Mouse (Mus musculus): ENCODE measurements around the gene Tm4sf5. TPM values are rescaled to one million over a fixed set of nuclear protein-coding genes. Genes with fewer than 3 reads are reported as not detected.
"Not testable (repeated sequence)": the region's sequence is repeated elsewhere in the genome, so short reads cannot be mapped to it uniquely, and the experiment has no call there.

Gene Tm4sf5
- polyA plus RNA-seq, 1 experiment from 2014 or later, result 0.91 TPM

- Histone ChIP-seq H3K4me2 (replicated peaks; ENCODE audit: low read depth, low read length) (peak overlapping the region; percentile 51), H3K9ac (ENCODE audit: low read depth, low read length) (peak overlapping the region; percentile 78), H3K27me3 (ENCODE audit: control insufficient read depth, insufficient read depth, low read length) (no peaks in the 10 kb centered on the region), H3K4me3 (ENCODE audit: low read length) (peak overlapping the region; percentile 81), H3K9me3 (ENCODE audit: control insufficient read depth, low read length) (no peaks in the 10 kb centered on the region), H3K4me1 (ENCODE audit: control insufficient read depth, insufficient read depth, low read length) (peaks cover 5% of the 10 kb centered on the region; the same call in 1 of the 2 replicates), H3K36me3 (ENCODE audit: control insufficient read depth, insufficient read depth, low read length) (peaks cover 28% of the 10 kb centered on the region), H3K27ac (ENCODE audit: low read depth, low read length) (no peak overlapping the region)
- ATAC-seq (ENCODE audit: low FRiP score, low TSS enrichment), result peak; percentile 28; the same call in 1 of the 2 replicates
- 2% methylated on average over 12 of the region's 12 CpGs for WGBS
Observed at GRCm38 (mm10) chr11:70525726-70526125, 20.7 kb downstream of the Tm4sf5 start.

- no peak for ATAC-seq (ENCODE audit: low FRiP score, low TSS enrichment)
- Histone ChIP-seq H3K27me3 (ENCODE audit: control insufficient read depth, insufficient read depth, low read length) (no peaks in the 10 kb centered on the region), H3K4me1 (ENCODE audit: control insufficient read depth, insufficient read depth, low read length) (peaks cover 5% of the 10 kb centered on the region; the same call in 1 of the 2 replicates), H3K4me3 (ENCODE audit: low read length) (peak overlapping the region; percentile 81), H3K9me3 (ENCODE audit: control insufficient read depth, low read length) (no peaks in the 10 kb centered on the region), H3K36me3 (ENCODE audit: control insufficient read depth, insufficient read depth, low read length) (peaks cover 28% of the 10 kb centered on the region), H3K27ac (ENCODE audit: low read depth, low read length) (no peak overlapping the region), H3K9ac (ENCODE audit: low read depth, low read length) (peak overlapping the region; percentile 78; the same call in 1 of the 2 replicates), H3K4me2 (replicated peaks; ENCODE audit: low read depth, low read length) (peak overlapping the region; percentile 51)
- 86% methylated on average over 12 of the region's 12 CpGs for WGBS
Observed at GRCm38 (mm10) chr11:70526211-70526610, 21.2 kb downstream of the Tm4sf5 start.

GRCm38 (mm10) chr11:70528610-70529009 is 23.6 kb downstream of the Tm4sf5 start:
- no peak overlapping the region for H3K27ac ChIP-seq (ENCODE audit: low read depth, low read length)
- no peak overlapping the region for H3K9ac ChIP-seq (ENCODE audit: low read depth, low read length)
- no peaks in the 10 kb centered on the region for H3K9me3 ChIP-seq (ENCODE audit: control insufficient read depth, low read length)
- peaks cover 28% of the 10 kb centered on the region for H3K36me3 ChIP-seq (ENCODE audit: control insufficient read depth, insufficient read depth, low read length)
- H3K4me2 ChIP-seq (replicated peaks; ENCODE audit: low read depth, low read length), result no peak overlapping the region
- H3K4me1 ChIP-seq (ENCODE audit: control insufficient read depth, insufficient read depth, low read length), result peaks cover 5% of the 10 kb centered on the region; the same call in 1 of the 2 replicates
- WGBS, result 89% methylated on average over 7 of the region's 7 CpGs
- no peak for ATAC-seq (ENCODE audit: low FRiP score, low TSS enrichment)
- no peaks in the 10 kb centered on the region for H3K27me3 ChIP-seq (ENCODE audit: control insufficient read depth, insufficient read depth, low read length)
- no peak overlapping the region for H3K4me3 ChIP-seq (ENCODE audit: low read length)

- not testable (repeated sequence) for H3K4me3 ChIP-seq (ENCODE audit: low read length); ATAC-seq (ENCODE audit: low FRiP score, low TSS enrichment); H3K4me1 ChIP-seq (ENCODE audit: control insufficient read depth, insufficient read depth, low read length); H3K4me2 ChIP-seq (replicated peaks; ENCODE audit: low read depth, low read length); H3K9ac ChIP-seq (ENCODE audit: low read depth, low read length); H3K27ac ChIP-seq (ENCODE audit: low read depth, low read length); H3K9me3 ChIP-seq (ENCODE audit: control insufficient read depth, low read length); H3K27me3 ChIP-seq (ENCODE audit: control insufficient read depth, insufficient read depth, low read length)
- 84% methylated on average over 2 of the region's 2 CpGs for WGBS
- peaks cover 28% of the 10 kb centered on the region for H3K36me3 ChIP-seq (ENCODE audit: control insufficient read depth, insufficient read depth, low read length)
Observed at GRCm38 (mm10) chr11:70531065-70531464, 26.0 kb downstream of the Tm4sf5 start.

- 79% methylated on average over 6 of the region's 6 CpGs for WGBS
- Histone ChIP-seq H3K4me2 (replicated peaks; ENCODE audit: low read depth, low read length) (no peak within 1 kb of the TSS), H3K9ac (ENCODE audit: low read depth, low read length) (no peak within 1 kb of the TSS), H3K27ac (ENCODE audit: low read depth, low read length) (no peak within 1 kb of the TSS), H3K36me3 (ENCODE audit: control insufficient read depth, insufficient read depth, low read length) (peaks cover 14% of the 10 kb centered on the region), H3K9me3 (ENCODE audit: control insufficient read depth, low read length) (no peaks in the 10 kb centered on the region), H3K4me1 (ENCODE audit: control insufficient read depth, insufficient read depth, low read length) (no peaks in the 10 kb centered on the region), H3K4me3 (ENCODE audit: low read length) (no peak within 1 kb of the TSS), H3K27me3 (ENCODE audit: control insufficient read depth, insufficient read depth, low read length) (no peaks in the 10 kb centered on the region)
- no peak for ATAC-seq (ENCODE audit: low FRiP score, low TSS enrichment)
Observed at GRCm38 (mm10) chr11:70532839-70533238, 27.8 kb downstream of the Tm4sf5 start, which contains the start of gene Gm40193. Gm40193 (minus strand) TSS chr11:70532939.

- ATAC-seq (ENCODE audit: low FRiP score, low TSS enrichment), result no peak
- Histone ChIP-seq H3K36me3 (ENCODE audit: control insufficient read depth, insufficient read depth, low read length) (no peaks in the 10 kb centered on the region), H3K4me2 (replicated peaks; ENCODE audit: low read depth, low read length) (peak overlapping the region; percentile 89), H3K4me3 (ENCODE audit: low read length) (peak overlapping the region; percentile 62), H3K27ac (ENCODE audit: low read depth, low read length) (no peak overlapping the region), H3K9me3 (ENCODE audit: control insufficient read depth, low read length) (no peaks in the 10 kb centered on the region), H3K9ac (ENCODE audit: low read depth, low read length) (peak overlapping the region; percentile 69; the same call in 1 of the 2 replicates), H3K4me1 (ENCODE audit: control insufficient read depth, insufficient read depth, low read length) (no peaks in the 10 kb centered on the region), H3K27me3 (ENCODE audit: control insufficient read depth, insufficient read depth, low read length) (0 out of 2 replicates have a peak, but pooled peaks cover 2% of the 10 kb centered on the region)
- WGBS, result 17% methylated on average over 9 of the region's 9 CpGs
Observed at GRCm38 (mm10) chr11:70539423-70539822, 34.4 kb downstream of the Tm4sf5 start.

GRCm38 (mm10) chr11:70539877-70540587 is 35.0 kb downstream of the Tm4sf5 start, which contains the start of gene Pld2:
Pld2 (plus strand) TSS chr11:70540064.
- under 1% methylated on average over 55 of the region's 65 CpGs for WGBS
- no peaks in the 10 kb centered on the region for H3K36me3 ChIP-seq (ENCODE audit: control insufficient read depth, insufficient read depth, low read length)
- H3K27ac ChIP-seq (ENCODE audit: low read depth, low read length), result no peak within 1 kb of the TSS
- H3K4me3 ChIP-seq (ENCODE audit: low read length), result peak within 1 kb of the TSS; percentile 62
- no peaks in the 10 kb centered on the region for H3K9me3 ChIP-seq (ENCODE audit: control insufficient read depth, low read length)
- no peaks in the 10 kb centered on the region for H3K4me1 ChIP-seq (ENCODE audit: control insufficient read depth, insufficient read depth, low read length)
- H3K27me3 ChIP-seq (ENCODE audit: control insufficient read depth, insufficient read depth, low read length), result 0 out of 2 replicates have a peak, but pooled peaks cover 2% of the 10 kb centered on the region
- ATAC-seq (ENCODE audit: low FRiP score, low TSS enrichment), result peak; percentile 97
- peak within 1 kb of the TSS; percentile 89 for H3K4me2 ChIP-seq (replicated peaks; ENCODE audit: low read depth, low read length)
- H3K9ac ChIP-seq (ENCODE audit: low read depth, low read length), result peak within 1 kb of the TSS; percentile 69

GRCm38 (mm10) chr11:70540928-70541327 is 35.9 kb downstream of the Tm4sf5 start:
- no peak for ATAC-seq (ENCODE audit: low FRiP score, low TSS enrichment)
- Histone ChIP-seq H3K9me3 (ENCODE audit: control insufficient read depth, low read length) (no peaks in the 10 kb centered on the region), H3K4me1 (ENCODE audit: control insufficient read depth, insufficient read depth, low read length) (no peaks in the 10 kb centered on the region), H3K27me3 (ENCODE audit: control insufficient read depth, insufficient read depth, low read length) (0 out of 2 replicates have a peak, but pooled peaks cover 2% of the 10 kb centered on the region), H3K4me2 (replicated peaks; ENCODE audit: low read depth, low read length) (peak overlapping the region; percentile 89), H3K27ac (ENCODE audit: low read depth, low read length) (no peak overlapping the region), H3K36me3 (ENCODE audit: control insufficient read depth, insufficient read depth, low read length) (no peaks in the 10 kb centered on the region), H3K4me3 (ENCODE audit: low read length) (peak overlapping the region; percentile 62; the same call in 1 of the 2 replicates), H3K9ac (ENCODE audit: low read depth, low read length) (no peak overlapping the region; the same call in 1 of the 2 replicates)
- WGBS, result 82% methylated on average over 7 of the region's 7 CpGs

- Histone ChIP-seq H3K4me1 (ENCODE audit: control insufficient read depth, insufficient read depth, low read length) (no peaks in the 10 kb centered on the region), H3K4me2 (replicated peaks; ENCODE audit: low read depth, low read length) (no peak overlapping the region), H3K27ac (ENCODE audit: low read depth, low read length) (no peak overlapping the region), H3K9me3 (ENCODE audit: control insufficient read depth, low read length) (no peaks in the 10 kb centered on the region), H3K4me3 (ENCODE audit: low read length) (no peak overlapping the region), H3K36me3 (ENCODE audit: control insufficient read depth, insufficient read depth, low read length) (no peaks in the 10 kb centered on the region), H3K9ac (ENCODE audit: low read depth, low read length) (no peak overlapping the region), H3K27me3 (ENCODE audit: control insufficient read depth, insufficient read depth, low read length) (0 out of 2 replicates have a peak, but pooled peaks cover 2% of the 10 kb centered on the region)
- WGBS, result 81% methylated on average over 5 of the region's 5 CpGs
- ATAC-seq (ENCODE audit: low FRiP score, low TSS enrichment), result no peak
Observed at GRCm38 (mm10) chr11:70541415-70541814, 36.4 kb downstream of the Tm4sf5 start.

Data from kidney, embryonic 14.5 days (tissue).